Mouse (Mus musculus) stomach, embryonic 16.5 days (tissue): ENCODE measurements around the gene Hsbp1. TPM values are rescaled to one million over a fixed set of nuclear protein-coding genes. Genes with fewer than 3 reads are reported as not detected.

Experiments
- polyA plus RNA-seq: library from polyadenylated mRNA; unstranded; fragments of >200 nt; fragmentation: Nextera tagmentation; extraction: Ambion mirVana; gene quantifications from 2 replicates; pipeline ENCODE4 v1.2.1, GENCODE M21; 2015

Hsbp1 gene
- polyA plus RNA-seq, 1 experiment from 2014 or later = 307 TPM

Other genes starting within 250 kb of the Hsbp1 start
- gene Mlycd, start 50.4 kb downstream of the Hsbp1 start, polyA plus RNA-seq = 12.5 and 13.5 TPM in 2 replicates
- 10.2 and 11.0 TPM in 2 replicates for gene Osgin1, start 89.6 kb downstream of the Hsbp1 start, polyA plus RNA-seq
- 0.74 and 1.5 TPM in 2 replicates for gene Necab2, start 102.2 kb downstream of the Hsbp1 start, polyA plus RNA-seq
- not detected in 2 replicates for gene Slc38a8, start 157.2 kb downstream of the Hsbp1 start, polyA plus RNA-seq
- 108 and 115 TPM in 2 replicates for gene Mbtps1, start 214.2 kb downstream of the Hsbp1 start, polyA plus RNA-seq
- 31.0 and 39.2 TPM in 2 replicates for gene Hsdl1, start 230.7 kb downstream of the Hsbp1 start, polyA plus RNA-seq
- gene Dnaaf1, start 230.7 kb downstream of the Hsbp1 start, polyA plus RNA-seq = 0.30 and 0.66 TPM in 2 replicates